Mouse (Mus musculus) adrenal gland, adult 2 months (tissue): ENCODE results near the gene Gm17654. TPM values are rescaled to one million over a fixed set of nuclear protein-coding genes. Genes with fewer than 3 reads are reported as not detected.
A peak's percentile ranks its signal among the peaks of the same experiment; 100 is the strongest.
"Not testable (repeated sequence)": the region's sequence is repeated elsewhere in the genome, so short reads cannot be mapped to it uniquely, and the experiment has no call there.

ENCODE experiments used
- DNase-seq: peaks from one replicate; pipeline ENCODE4 v3.0.0; 2021
- long read RNA-seq: library from polyadenylated mRNA; stranded (forward); transcript quantifications from one replicate; pipeline ENCODE4 v2.0.0, GENCODE M21; 2021
- polyA plus RNA-seq: library from polyadenylated mRNA; depleted of rRNA; stranded (reverse); fragments of >200 nt; gene quantifications from 2 replicates; pipeline ENCODE4 v1.2.3, GENCODE M21; 2012; rRNA removed
- total RNA-seq, 2 experiments: library from RNA; stranded (reverse); gene quantifications; 2 replicates each; pipeline ENCODE4 v1.2.3; 2021

Gene Gm17654
- total RNA-seq (not detected), polyA plus RNA-seq (not detected in 2 replicates)
- long read RNA-seq, result 0 reads

GRCm38 (mm10) chr14:43579046-43579445, at the start of gene Gm17654:
Gene Gm17654 (minus strand): TSS chr14:43579146.
- not testable (repeated sequence) for DNase-seq

DNA sequence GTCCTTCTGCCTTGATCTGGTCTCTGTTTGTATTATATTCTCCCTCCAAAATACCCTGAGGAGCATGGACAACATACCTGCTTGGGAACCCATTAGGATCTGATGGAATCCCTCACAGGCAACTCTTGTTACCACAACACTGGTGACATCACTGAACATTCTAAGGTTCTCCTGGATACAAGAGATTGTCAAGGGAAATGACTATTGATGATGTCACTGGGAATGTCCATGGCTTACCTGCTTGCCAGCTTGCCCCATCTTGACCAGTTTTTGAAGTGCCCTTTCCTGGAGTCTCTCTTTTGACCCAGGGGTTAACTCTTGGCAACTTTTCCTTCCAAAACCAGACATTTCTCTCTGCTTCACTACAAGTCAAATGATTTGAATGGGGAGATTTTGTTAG, 29.0 kb upstream of the Gm17654 start, which contains the start of gene Gm10375:
Gene Gm10375, minus strand, starts transcription at position 101 of the 400 bp plus-strand sequence.
- DNase-seq, result not testable (repeated sequence)

DNA sequence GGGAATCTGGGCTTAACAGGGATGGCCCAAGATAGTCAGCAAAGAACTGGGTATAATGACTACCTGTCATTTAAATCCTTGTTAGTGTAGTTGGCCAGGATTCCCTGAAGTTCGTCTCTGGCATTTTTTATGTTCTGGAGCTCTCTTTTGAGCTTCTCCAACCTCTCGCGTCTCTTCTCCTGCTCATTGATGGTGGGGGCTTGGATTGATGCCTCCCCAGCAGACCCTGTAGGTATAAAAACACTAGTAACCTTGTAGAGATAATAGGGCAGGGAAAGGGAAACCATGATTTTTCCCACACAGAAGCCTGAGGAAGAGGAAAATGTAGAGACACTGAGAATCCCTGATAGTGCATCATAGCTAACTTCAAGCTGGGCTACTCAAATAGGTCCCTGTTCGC, 977 bp downstream of the Gm17654 start:
- DNase-seq, result not testable (repeated sequence)

GRCm38 (mm10) chr14:43552271-43552670, 26.7 kb downstream of the Gm17654 start:
- DNase-seq, result not testable (repeated sequence)

GRCm38 (mm10) chr14:43546281-43546680, 32.7 kb downstream of the Gm17654 start:
- not testable (repeated sequence) for DNase-seq

DNA sequence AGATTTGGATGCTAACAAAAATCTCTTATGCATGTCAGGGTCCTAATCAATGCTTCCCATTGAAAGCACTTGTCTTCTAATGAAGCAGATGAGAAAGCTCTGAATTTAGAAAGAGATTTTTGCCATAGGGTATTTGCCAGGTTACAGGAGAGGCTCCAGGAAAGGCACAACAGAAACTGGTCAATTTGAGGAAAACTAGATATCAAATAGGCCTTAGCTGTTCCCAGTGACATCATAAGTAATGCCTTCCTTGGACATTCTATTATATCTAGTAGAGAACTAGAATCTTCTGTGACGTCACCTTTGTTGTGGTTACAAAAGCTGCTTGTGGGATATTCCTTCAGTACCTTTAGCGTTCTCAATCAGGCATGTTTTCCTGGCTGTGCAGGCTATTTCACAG, 35.7 kb downstream of the Gm17654 start, which contains the start of gene Gm5799:
Gene Gm5799, plus strand, starts transcription at position 301 of the 400 bp plus-strand sequence.
- not testable (repeated sequence) for DNase-seq

DNA sequence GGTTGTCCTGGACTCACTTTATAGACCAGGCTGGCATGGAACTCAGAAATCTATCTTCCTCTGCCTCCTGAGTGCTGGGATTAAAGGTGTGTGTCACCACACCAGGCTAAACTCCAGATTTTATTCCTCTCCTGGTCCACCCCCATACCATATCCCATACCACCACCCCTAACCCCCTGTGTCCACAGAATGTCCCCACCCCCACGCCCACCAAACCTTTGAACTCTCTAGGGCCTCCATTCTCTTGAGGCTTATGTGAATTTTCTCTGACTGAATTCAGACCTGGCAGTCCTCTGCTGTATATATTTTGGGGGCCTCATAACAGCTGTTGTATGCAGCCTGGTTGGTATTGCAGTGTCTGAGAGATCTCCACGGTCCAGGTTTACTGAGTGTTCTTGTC, 40.8 kb downstream of the Gm17654 start:
- not testable (repeated sequence) for DNase-seq

DNA sequence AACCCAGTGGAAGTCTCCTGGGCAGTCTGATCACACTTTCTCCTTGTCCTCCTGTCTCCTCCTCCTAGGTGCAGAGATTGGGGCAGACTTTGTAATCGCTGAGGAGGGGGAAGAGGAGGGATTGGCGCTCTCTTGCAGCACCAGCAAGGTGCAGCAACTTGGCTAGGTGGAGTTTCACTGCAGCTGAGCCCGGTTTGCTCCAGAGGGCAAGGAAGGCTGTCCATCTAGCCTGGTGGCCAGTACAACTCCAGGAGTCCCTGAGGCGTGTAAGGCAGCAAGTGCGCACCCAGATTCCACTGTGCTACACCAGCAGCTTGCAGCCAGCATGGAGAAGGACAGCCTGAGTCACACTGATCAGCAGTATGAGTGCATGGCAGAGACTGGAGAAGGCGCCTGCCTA, 46.6 kb downstream of the Gm17654 start:
- peak; percentile 36 for DNase-seq

DNA sequence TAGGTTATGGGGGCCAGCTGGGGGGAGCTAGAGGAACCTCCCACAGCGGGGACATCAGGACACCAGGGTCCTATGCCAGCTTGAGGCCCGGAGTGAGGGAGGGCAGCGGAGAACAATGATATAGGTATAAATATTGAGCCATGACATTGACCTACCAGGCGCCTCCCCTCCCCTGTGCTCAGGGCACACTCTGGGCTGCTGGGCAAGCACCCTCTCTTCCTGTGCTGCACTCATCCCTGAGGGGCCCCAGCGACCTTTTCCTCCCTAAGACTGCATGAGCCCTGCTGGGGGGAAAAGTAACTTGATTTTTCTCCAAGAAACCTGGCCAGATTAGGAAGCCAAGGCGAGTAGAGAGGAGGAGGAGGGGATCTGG, 46.9 kb downstream of the Gm17654 start:
- DNase-seq, result not testable (repeated sequence)

DNA sequence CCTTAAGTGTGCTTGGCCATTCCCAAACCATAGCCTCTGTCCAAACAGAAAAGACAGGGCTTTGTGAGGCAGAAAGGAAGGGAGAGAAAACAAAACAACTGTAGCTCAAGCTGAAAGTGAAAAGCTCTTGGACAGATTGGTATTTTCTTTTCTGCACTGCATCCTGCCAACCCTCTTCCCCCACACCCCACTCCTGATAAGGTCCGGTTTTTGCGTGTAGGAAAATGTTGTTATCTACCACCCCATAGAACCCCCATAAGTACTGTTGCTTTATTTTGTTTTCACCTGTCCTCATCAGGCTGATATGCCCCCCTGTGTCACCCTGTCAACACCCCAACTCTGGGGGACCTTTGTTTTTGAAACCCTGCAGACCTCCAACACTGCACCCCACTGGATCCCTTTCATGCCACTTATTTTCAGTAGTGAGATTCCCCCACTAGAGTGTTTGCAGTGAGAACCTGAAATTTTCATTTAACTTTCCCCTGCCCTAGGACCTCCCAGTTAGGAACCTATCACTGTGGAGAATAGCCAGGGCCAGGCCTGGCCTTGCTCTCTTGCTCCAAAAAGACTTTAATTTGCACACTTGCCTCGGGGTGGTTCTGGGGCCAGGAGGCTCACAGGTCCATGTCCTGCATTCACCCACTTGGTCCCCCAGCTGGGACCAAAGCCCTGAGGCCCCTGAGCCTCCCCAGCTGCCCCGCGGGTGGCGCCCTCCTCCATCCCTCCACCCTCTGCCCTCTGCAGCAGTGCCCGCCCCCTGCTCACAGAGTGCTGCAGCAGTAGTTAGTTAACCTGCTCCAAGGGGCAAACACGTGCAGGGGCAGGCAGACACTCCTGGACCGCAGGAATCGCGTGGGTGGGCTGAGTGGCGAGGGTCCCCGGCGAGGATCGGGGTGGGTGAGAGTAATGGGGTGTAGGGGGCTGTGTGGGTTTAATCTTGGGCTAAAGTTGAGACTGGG, 47.6 kb downstream of the Gm17654 start:
- not testable (repeated sequence) for DNase-seq

Other genes with a start within 250 kb of the Gm17654 start
- not detected for gene 1700001F09Rik, start 231.3 kb downstream of the Gm17654 start, total RNA-seq
- not detected in 2 replicates for gene 1700001F09Rik, start 231.3 kb downstream of the Gm17654 start, polyA plus RNA-seq
- not detected for gene Gm8138, start 162.8 kb downstream of the Gm17654 start, total RNA-seq
- gene Gm8138, start 162.8 kb downstream of the Gm17654 start, polyA plus RNA-seq, result not detected in 2 replicates
- not detected for gene Gm5799, start 35.6 kb downstream of the Gm17654 start, total RNA-seq
- not detected in 2 replicates for gene Gm5799, start 35.6 kb downstream of the Gm17654 start, polyA plus RNA-seq
- gene Gm10375, start 28.9 kb upstream of the Gm17654 start, total RNA-seq, result not detected
- gene Gm10375, start 28.9 kb upstream of the Gm17654 start, polyA plus RNA-seq, result not detected in 2 replicates
- not detected for gene Gm8165, start 98.1 kb upstream of the Gm17654 start, total RNA-seq
- not detected in 2 replicates for gene Gm8165, start 98.1 kb upstream of the Gm17654 start, polyA plus RNA-seq
- gene Gm7324, start 118.7 kb upstream of the Gm17654 start, total RNA-seq, result 1 to 10 TPM in 1 of 2 experiments, under 1 TPM in 1; 0.75 to 1.9 TPM
- not detected in 2 replicates for gene Gm7324, start 118.7 kb upstream of the Gm17654 start, polyA plus RNA-seq
- not detected for gene Gm16506, start 148.3 kb upstream of the Gm17654 start, total RNA-seq
- gene Gm16506, start 148.3 kb upstream of the Gm17654 start, polyA plus RNA-seq, result not detected in 2 replicates
- gene Gm6526, start 168.7 kb upstream of the Gm17654 start, total RNA-seq, result not detected
- gene Gm6526, start 168.7 kb upstream of the Gm17654 start, polyA plus RNA-seq, result not detected in 2 replicates
- not detected for gene Gm8180, start 205.6 kb upstream of the Gm17654 start, total RNA-seq
- not detected in 2 replicates for gene Gm8180, start 205.6 kb upstream of the Gm17654 start, polyA plus RNA-seq